Mouse (Mus musculus): Measurements from ENCODE around the gene Cyb561d2. TPM values are rescaled to one million over a fixed set of nuclear protein-coding genes. Genes with fewer than 3 reads are reported as not detected.
A peak's percentile ranks its signal among the peaks of the same experiment; 100 is the strongest.
"Not testable (repeated sequence)": the region's sequence is repeated elsewhere in the genome, so short reads cannot be mapped to it uniquely, and the experiment has no call there.

Gene Cyb561d2
- polyA plus RNA-seq, 1 experiment from 2014 or later = 25.1 TPM

- peaks cover 62% of the 10 kb centered on the region for H3K36me3 ChIP-seq
- H3K27ac ChIP-seq = peak overlapping the region; percentile 98
- DNase-seq (ENCODE audit: low spot score) = peak; percentile 90
- peaks cover 80% of the 10 kb centered on the region for H3K4me1 ChIP-seq (replicated peaks)
- H3K4me3 ChIP-seq = peak overlapping the region; percentile 84
- no peaks in the 10 kb centered on the region; the same call in 1 of the 2 replicates for H3K9me3 ChIP-seq
- H3K27me3 ChIP-seq (ENCODE audit: insufficient read depth, poor library complexity, severe bottlenecking) = no peaks in the 10 kb centered on the region
- under 1% methylated on average over 41 of the region's 41 CpGs for WGBS
These were observed 26.6 kb upstream of the Cyb561d2 start for GRCm38 (mm10) chr9:107568331-107569261.

DNA sequence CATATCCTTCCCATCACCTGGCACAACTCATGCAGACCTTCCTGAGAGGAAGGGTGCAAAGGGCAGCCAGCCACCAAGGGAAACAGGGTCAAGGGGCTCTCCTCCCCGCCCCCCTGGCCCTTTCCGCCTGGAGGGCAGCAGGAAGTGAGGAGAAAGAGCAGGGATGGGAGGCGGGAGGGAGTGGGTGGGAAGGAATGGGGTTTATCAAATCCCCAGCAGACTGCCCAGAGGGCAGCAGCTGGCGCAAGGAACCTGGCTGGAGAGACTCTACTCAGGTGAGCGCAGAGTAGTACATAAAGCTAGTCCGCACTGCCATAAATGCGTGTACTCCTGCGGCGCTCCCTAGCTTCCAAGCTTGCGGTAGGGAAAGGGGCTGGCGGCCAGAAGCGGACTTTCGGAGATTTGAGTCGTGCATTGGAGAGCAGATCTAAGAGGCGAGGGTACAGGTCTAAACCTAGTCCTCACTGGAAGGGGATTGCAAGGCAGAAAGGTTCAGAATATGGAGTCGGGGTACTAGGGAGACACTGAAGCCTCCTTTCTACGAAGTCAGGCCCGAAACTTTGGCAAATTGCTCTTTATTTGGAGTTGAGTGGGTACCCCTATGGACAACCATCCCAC lies 25.8 kb upstream of the Cyb561d2 start, which contains the start of gene Hyal2:
Gene Hyal2 (plus strand): TSS at position 244 of the 618 bp plus-strand sequence.
- no peaks in the 10 kb centered on the region for H3K27me3 ChIP-seq (ENCODE audit: insufficient read depth, poor library complexity, severe bottlenecking)
- 4% methylated on average over 18 of the region's 18 CpGs for WGBS
- H3K4me1 ChIP-seq (replicated peaks) = peaks cover 88% of the 10 kb centered on the region
- H3K27ac ChIP-seq = peak within 1 kb of the TSS; percentile 98
- H3K4me3 ChIP-seq = peak within 1 kb of the TSS; percentile 84
- H3K36me3 ChIP-seq = peaks cover 54% of the 10 kb centered on the region
- no peaks in the 10 kb centered on the region for H3K9me3 ChIP-seq
- DNase-seq (ENCODE audit: low spot score) = peak; percentile 35

DNA sequence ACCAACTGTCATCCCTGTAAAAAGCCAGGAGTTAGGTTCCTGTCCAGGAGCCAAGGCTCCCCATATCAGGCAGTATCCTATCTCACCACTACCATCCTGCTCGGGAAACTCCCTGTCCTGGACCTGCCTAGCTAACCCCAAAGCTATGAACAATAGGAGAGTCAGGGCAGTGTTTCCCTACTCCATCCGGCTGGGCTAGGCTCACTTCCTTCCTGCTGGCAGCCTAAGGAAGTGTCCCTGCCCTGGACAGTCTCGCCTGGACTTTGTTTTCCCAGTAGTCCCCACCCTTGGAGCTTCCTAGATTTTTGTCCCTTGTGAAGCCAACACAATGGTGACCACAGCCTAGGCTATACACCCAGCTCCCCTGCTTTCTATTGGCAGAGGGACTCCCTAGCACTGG lies 24.9 kb upstream of the Cyb561d2 start:
- H3K36me3 ChIP-seq = peaks cover 51% of the 10 kb centered on the region
- WGBS = 57% methylated on average over 3 of the region's 3 CpGs
- H3K4me1 ChIP-seq (replicated peaks) = peaks cover 91% of the 10 kb centered on the region
- no peaks in the 10 kb centered on the region for H3K27me3 ChIP-seq (ENCODE audit: insufficient read depth, poor library complexity, severe bottlenecking)
- no peaks in the 10 kb centered on the region for H3K9me3 ChIP-seq
- peak overlapping the region; percentile 84 for H3K4me3 ChIP-seq
- H3K27ac ChIP-seq = peak overlapping the region; percentile 98; the same call in 1 of the 2 replicates
- DNase-seq (ENCODE audit: low spot score) = no peak

DNA sequence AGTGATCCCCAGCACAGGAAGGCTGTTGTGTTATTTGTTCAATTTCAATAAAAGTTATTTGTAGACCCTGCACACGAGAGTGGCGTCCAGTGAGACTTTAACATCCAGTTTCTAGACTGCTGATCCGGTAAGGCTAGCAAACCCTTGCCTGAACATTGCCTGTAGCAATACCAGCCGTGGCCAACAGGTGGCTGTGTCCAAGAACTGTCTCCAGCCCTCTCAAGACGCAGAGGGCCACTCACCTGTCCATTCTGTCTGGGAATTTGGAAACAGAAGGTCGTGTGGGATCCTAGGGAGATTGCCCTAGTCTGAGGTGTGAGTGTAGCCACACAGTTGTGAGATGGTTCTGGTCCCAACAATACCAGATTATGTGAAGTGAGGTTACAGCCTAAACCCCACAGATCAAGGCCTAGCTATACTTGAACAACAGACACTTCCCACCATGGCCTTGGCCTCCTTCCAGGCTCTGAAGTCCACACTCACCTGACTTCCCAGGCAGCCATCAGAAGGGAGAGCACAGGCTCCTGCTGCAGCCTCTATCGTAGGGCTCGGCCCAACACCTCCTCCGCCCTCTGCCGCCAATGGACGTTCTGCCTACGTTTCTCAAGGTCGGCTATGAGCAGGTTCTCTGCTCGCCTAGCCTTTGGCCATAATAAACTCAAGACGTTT lies 24.2 kb upstream of the Cyb561d2 start:
- Histone ChIP-seq H3K9me3 (no peaks in the 10 kb centered on the region), H3K4me1 (replicated peaks) (peaks cover 85% of the 10 kb centered on the region), H3K36me3 (peaks cover 51% of the 10 kb centered on the region), H3K4me3 (0 out of 2 replicates have a peak overlapping the region, but pooled peaks have one; percentile 5), H3K27ac (0 out of 2 replicates have a peak overlapping the region, but pooled peaks have one; percentile 35), H3K27me3 (ENCODE audit: insufficient read depth, poor library complexity, severe bottlenecking) (no peaks in the 10 kb centered on the region)
- DNase-seq (ENCODE audit: low spot score) = peak; percentile 83
- 61% methylated on average over 15 of the region's 15 CpGs for whole genome bisulfite sequencing

- Histone ChIP-seq H3K4me1 (replicated peaks) (peaks cover 79% of the 10 kb centered on the region), H3K36me3 (peaks cover 51% of the 10 kb centered on the region), H3K4me3 (peak overlapping the region; percentile 20; the same call in 1 of the 2 replicates)
- not testable (repeated sequence) for DNase-seq (ENCODE audit: low spot score); H3K27me3 ChIP-seq (ENCODE audit: insufficient read depth, poor library complexity, severe bottlenecking); H3K27ac ChIP-seq; H3K9me3 ChIP-seq
- WGBS = 53% methylated on average over 5 of the region's 5 CpGs
These were observed 23.6 kb upstream of the Cyb561d2 start for GRCm38 (mm10) chr9:107565556-107565955.

GRCm38 (mm10) chr9:107563029-107563581 lies 21.1 kb upstream of the Cyb561d2 start, which contains the start of gene Tusc2:
TSS of gene Tusc2 (plus strand) at chr9:107563255.
- DNase-seq (ENCODE audit: low spot score) = peak; percentile 95
- Histone ChIP-seq H3K36me3 (peaks cover 70% of the 10 kb centered on the region), H3K4me1 (replicated peaks) (peaks cover 62% of the 10 kb centered on the region), H3K4me3 (peak within 1 kb of the TSS; percentile 95), H3K27me3 (ENCODE audit: insufficient read depth, poor library complexity, severe bottlenecking) (no peaks in the 10 kb centered on the region), H3K27ac (peak within 1 kb of the TSS; percentile 88), H3K9me3 (no peaks in the 10 kb centered on the region)
- WGBS = under 1% methylated on average over 46 of the region's 46 CpGs

- Histone ChIP-seq H3K4me3 (peak overlapping the region; percentile 84), H3K9me3 (no peaks in the 10 kb centered on the region), H3K4me1 (replicated peaks) (peaks cover 50% of the 10 kb centered on the region), H3K27me3 (ENCODE audit: insufficient read depth, poor library complexity, severe bottlenecking) (peaks cover 23% of the 10 kb centered on the region), H3K36me3 (peaks cover 51% of the 10 kb centered on the region), H3K27ac (no peak overlapping the region)
- 81% methylated on average over 3 of the region's 3 CpGs for WGBS
- DNase-seq (ENCODE audit: low spot score) = no peak
These were observed 14.4 kb upstream of the Cyb561d2 start for GRCm38 (mm10) chr9:107556346-107556745.

- peaks cover 57% of the 10 kb centered on the region for H3K4me1 ChIP-seq (replicated peaks)
- DNase-seq (ENCODE audit: low spot score) = no peak
- H3K27ac ChIP-seq = peak overlapping the region; percentile 96
- H3K27me3 ChIP-seq (ENCODE audit: insufficient read depth, poor library complexity, severe bottlenecking) = peaks cover 29% of the 10 kb centered on the region
- H3K9me3 ChIP-seq = no peaks in the 10 kb centered on the region
- WGBS = 48% methylated on average over 2 of the region's 2 CpGs
- H3K4me3 ChIP-seq = peak overlapping the region; percentile 84
- H3K36me3 ChIP-seq = peaks cover 45% of the 10 kb centered on the region
These were observed 13.7 kb upstream of the Cyb561d2 start for GRCm38 (mm10) chr9:107555701-107556100.

DNA sequence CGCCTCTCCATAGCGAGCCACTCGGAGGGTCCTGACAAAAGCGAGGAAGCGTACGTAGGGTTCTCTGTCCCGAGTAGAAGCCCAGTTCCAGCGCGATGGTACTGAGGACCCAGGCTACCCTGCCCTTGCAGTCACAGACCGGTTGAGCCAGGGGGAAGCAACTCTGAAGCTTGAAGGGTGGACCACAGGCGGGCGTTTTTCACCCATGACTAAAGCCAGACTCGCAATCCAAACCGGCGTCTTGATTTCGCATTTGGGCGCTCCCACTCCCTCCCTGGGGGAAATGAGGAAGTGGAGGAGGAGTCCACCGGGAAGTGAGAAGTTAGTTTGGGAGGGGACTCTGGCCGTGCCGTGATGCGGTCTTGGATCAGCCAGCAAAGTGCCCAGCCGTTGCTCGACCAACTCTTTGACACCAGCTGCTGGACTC lies 13.1 kb upstream of the Cyb561d2 start:
- peaks cover 62% of the 10 kb centered on the region for H3K4me1 ChIP-seq (replicated peaks)

GRCm38 (mm10) chr9:107554319-107554825 lies 12.4 kb upstream of the Cyb561d2 start:
- Histone ChIP-seq H3K9me3 (no peaks in the 10 kb centered on the region), H3K4me3 (peak overlapping the region; percentile 84), H3K27me3 (ENCODE audit: insufficient read depth, poor library complexity, severe bottlenecking) (peaks cover 42% of the 10 kb centered on the region), H3K4me1 (replicated peaks) (peaks cover 62% of the 10 kb centered on the region), H3K36me3 (peaks cover 31% of the 10 kb centered on the region), H3K27ac (peak overlapping the region; percentile 96)
- WGBS = under 1% methylated on average over 53 of the region's 53 CpGs
- DNase-seq (ENCODE audit: low spot score) = peak; percentile 98

More for the DNA sequence above, 13.1 kb upstream of the Cyb561d2 start:
- H3K4me3 ChIP-seq = peak overlapping the region; percentile 84
- peak overlapping the region; percentile 96 for H3K27ac ChIP-seq
- no peak for DNase-seq (ENCODE audit: low spot score)
- H3K36me3 ChIP-seq = peaks cover 38% of the 10 kb centered on the region
- WGBS = 0% methylated on average over 23 of the region's 23 CpGs
- no peaks in the 10 kb centered on the region for H3K9me3 ChIP-seq
- H3K27me3 ChIP-seq (ENCODE audit: insufficient read depth, poor library complexity, severe bottlenecking) = peaks cover 36% of the 10 kb centered on the region

- Histone ChIP-seq H3K9me3 (no peaks in the 10 kb centered on the region), H3K4me3 (peak overlapping the region; percentile 84), H3K36me3 (peaks cover 25% of the 10 kb centered on the region), H3K27ac (peak overlapping the region; percentile 96), H3K4me1 (replicated peaks) (peaks cover 62% of the 10 kb centered on the region), H3K27me3 (ENCODE audit: insufficient read depth, poor library complexity, severe bottlenecking) (peaks cover 49% of the 10 kb centered on the region)
- no peak for DNase-seq (ENCODE audit: low spot score)
- 7% methylated on average over 37 of the region's 37 CpGs for WGBS
These were observed 11.7 kb upstream of the Cyb561d2 start for GRCm38 (mm10) chr9:107553541-107554318.

Measured in hindbrain, embryonic 10.5 days (tissue).